Mouse (Mus musculus): ENCODE data around the gene Kcnk16.
"Not testable (repeated sequence)": the region's sequence is repeated elsewhere in the genome, so short reads cannot be mapped to it uniquely, and the experiment has no call there.

The Kcnk16 gene

GRCm38 (mm10) chr14:20269082-20269809 lies at the start of gene Kcnk16:
TSS of gene Kcnk16 (minus strand) at chr14:20269199.
- no peak for DNase-seq (ENCODE audit: low spot score in 2 of 2)

DNA sequence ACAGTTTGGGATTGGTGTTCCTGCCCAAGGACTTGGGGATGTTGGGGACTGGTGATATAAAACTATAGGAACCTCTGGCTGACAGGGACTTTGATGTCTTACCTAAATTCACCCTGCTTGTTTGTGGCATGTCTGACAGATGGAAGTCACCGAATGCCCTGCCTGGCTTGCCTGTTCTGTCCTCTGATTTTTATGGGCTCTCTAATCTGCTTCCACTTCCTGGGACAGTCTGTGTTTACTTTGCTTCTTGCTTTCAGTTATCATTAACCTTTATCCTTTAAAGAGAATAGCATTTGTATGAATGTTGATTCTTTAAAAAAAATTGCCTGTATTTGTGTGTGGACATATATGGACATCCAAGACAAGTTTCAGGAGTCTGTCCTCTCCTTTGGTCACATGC lies 46.1 kb upstream of the Kcnk16 start:
- no peak for DNase-seq (ENCODE audit: low spot score in 2 of 2)

- not testable (repeated sequence) for DNase-seq (ENCODE audit: low spot score in 2 of 2)
Observed at GRCm38 (mm10) chr14:20305085-20305484, 36.1 kb upstream of the Kcnk16 start.

GRCm38 (mm10) chr14:20298131-20298530 lies 29.1 kb upstream of the Kcnk16 start:
- no peak for DNase-seq (ENCODE audit: low spot score in 2 of 2)

- no peak for DNase-seq (ENCODE audit: low spot score in 2 of 2)
Observed at GRCm38 (mm10) chr14:20297616-20298015, 28.6 kb upstream of the Kcnk16 start.

GRCm38 (mm10) chr14:20294947-20295346 lies 25.9 kb upstream of the Kcnk16 start:
- no peak for DNase-seq (ENCODE audit: low spot score in 2 of 2)

GRCm38 (mm10) chr14:20294117-20294892 lies 25.3 kb upstream of the Kcnk16 start, which contains the start of gene Nudt13:
TSS of gene Nudt13 (plus strand) at chr14:20294697.
- DNase-seq (ENCODE audit: low spot score in 2 of 2): peak; percentile 87 to 88

GRCm38 (mm10) chr14:20291391-20291790 lies 22.4 kb upstream of the Kcnk16 start:
- DNase-seq (ENCODE audit: low spot score in 2 of 2): no peak

DNA sequence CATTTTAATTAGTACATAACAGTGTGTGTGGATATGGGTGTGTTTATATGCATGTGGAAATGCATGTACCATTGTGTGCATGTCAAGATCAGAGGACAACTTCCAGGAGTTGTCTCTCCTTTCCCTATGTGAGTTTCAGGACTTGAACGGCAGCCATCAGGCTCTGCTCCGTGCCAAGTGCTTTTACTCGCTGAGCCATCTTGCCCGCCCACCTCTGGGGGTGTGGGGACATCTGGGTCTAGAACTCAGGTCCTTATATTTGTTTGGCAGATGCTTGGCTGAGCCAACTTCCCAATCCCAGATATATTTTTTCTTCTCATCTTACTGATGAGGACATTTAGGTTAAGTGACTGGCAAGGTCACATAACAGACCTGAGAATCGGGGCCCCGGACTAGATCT lies 578 bp downstream of the Kcnk16 start:
- peak; percentile 44 to 57 for DNase-seq (ENCODE audit: low spot score in 2 of 2)

DNA sequence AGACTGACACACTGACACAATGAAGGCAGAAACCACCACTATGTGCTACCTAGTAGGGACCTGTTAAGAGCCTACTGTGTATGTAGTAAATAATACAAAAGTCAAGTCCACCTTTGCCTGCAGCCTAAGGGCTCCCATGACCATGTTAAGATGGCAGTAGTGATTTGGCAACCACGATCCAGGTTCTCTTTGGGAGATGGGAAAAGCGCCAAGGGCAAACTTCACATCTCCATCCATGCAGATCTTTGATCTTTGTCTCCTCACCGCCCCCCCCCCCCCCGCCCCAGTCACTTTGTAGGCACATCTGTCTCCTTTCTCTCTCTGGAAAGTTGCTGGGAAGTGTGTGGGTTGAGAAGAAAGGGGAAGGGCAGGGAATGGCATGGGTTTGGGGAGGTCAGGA lies 6.7 kb downstream of the Kcnk16 start:
- DNase-seq (ENCODE audit: low spot score in 2 of 2): no peak

DNA sequence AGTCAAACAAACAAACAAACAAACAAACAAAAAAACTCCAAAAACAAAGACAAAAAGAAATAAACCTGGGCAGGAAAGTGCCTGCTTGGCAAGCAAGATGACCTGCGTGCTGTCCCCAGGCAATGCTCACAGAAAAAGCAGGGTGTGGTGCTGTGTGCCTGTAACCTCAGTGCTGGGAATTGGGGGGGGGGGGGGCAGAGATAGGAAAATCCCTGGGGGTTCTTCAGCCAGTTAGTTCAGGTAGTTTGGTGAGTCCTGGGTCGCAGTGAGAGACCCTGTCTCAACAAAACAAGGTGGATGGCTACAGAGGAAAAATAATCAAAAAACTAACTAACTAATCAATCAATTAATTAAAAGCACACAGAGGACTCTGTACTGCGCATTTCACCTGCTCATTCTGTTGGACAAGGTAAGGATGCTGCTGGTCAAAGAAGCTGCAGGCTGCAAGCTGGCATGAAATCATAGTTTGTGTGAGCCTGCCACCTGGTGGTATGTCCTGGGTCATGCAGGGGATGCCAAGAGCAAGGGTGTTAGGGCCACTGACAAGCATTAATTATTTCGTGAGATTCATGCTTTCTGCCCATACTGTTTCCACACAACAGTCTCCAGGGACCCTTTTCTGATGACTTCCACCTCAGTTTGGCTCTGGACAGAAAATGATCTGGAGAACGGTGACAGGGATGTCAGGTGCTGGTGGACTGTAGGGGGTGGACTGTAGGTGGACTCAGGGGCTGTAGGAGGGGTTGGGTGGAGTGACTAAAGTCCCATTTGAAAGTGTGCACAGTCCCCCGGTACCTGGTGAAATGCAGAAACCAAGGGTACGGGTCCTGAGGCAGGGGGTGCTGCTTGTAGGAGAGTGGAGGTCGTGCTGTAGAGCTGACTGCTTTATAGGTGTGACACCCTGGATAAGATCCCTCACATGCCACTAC lies 10.6 kb downstream of the Kcnk16 start:
- peak; percentile 82 to 90 for DNase-seq (ENCODE audit: low spot score in 2 of 2)

DNA sequence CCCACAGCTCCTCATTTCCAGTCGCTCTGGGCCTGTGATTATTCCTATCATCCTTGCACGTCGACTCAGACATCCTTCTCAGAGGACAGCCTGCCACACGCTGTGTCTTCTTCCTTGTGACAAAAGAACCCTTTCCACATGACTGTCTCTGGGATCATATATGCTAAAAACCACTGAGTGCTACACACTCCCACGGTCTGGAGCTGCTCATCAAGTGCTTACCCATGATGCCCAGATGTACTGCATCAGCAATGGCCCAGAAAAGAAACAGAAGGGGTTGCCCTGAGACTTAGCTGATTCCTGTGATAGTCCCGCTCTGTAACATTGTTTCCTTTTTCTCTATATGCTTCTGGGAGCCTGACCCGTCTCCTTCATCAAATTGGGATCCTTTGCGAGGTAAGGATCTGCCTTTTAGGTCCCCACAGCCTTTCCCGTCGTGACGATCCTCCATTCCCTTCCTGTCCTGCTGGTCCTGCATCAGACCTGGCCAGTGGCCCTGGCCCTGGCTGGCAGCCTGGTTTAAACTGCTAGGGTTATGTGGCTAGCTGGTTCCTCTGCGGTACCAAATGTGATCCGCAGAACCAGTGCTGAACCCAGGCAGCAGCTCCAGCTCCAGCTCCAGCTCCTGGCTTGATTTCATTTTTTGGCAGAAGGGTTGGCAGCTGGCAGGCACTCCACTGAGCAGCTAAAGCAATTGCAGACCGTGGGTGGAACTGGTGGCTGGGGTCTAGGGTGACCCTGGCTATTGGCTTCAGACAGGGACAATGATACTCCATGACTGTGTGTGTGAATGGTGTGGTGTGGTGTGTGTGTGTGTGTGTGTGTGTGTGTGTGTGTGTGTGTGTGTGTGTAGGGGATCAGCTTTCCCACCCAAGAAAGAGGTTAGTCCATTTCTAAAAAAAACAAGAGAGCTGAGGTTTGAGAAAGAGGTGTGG lies 18.5 kb downstream of the Kcnk16 start:
- DNase-seq (ENCODE audit: low spot score in 2 of 2): peak; percentile 12 to 41

DNA sequence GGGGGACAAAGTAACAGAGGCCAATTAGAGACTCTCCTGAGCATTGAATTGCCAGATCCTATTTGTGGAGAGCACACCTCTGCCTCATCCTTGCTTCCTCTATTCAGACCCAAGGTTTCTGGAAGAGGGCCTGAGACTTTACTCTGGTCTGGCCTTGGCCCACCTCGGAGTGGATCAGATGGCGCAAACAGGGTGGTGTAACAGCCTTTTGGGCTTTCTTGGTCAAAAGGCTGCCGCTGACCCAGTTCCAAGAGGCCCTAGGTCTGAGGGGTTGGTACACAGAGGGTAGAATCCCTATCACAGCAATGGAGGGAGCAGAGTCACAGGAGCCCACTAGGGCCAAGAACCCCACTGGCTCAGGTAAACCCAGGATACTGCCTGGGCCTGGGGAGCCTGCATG lies 21.0 kb downstream of the Kcnk16 start:
- no peak for DNase-seq (ENCODE audit: low spot score in 2 of 2)

DNA sequence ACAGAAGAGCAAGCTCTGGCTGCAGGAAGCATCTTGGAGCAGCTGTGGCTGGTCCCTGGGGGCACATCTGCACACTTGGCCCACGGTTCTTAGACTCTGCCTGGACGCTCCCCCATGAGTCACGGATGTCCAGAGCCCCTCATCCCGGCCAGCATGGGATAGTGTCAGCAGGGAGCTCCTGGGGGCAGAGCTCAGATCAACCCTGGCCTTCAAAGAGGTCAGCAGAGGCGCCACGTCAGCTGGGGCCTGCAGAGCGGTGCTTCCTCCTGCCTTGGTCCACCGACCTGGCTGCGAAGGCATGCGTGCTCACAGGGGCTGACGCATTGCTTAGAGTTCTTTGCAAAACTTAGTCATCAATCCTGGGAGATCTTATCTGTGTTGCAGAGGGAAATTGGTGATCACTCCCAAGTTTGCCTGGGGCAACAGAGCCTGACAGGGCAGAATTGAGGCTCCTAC lies 22.2 kb downstream of the Kcnk16 start:
- DNase-seq (ENCODE audit: low spot score in 2 of 2): no peak

GRCm38 (mm10) chr14:20245861-20246260 lies 23.1 kb downstream of the Kcnk16 start:
- DNase-seq (ENCODE audit: low spot score in 2 of 2): no peak

DNA sequence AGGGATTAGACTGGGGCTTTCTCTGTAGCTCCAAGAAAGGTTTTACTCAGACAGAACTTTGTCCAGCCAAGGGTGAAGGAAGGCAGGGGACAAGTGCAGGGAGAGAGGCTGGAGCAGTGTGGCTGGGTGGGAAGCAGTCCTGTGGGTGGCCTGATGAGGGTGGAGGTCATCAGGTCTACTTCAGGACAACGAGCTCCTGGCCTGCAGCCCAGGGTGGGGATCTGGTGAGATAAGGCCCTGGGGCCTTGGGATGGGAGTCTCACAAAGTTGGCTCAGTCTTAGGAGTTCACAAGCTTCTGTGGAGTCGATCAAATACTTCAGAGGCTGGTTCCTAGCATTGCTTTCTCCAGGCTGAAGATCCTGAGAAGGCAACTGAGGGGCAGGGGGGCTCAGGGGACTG lies 23.7 kb downstream of the Kcnk16 start:
- DNase-seq (ENCODE audit: low spot score in 2 of 2): no peak

- no peak for DNase-seq (ENCODE audit: low spot score in 2 of 2)
Observed at GRCm38 (mm10) chr14:20243158-20243557, 25.8 kb downstream of the Kcnk16 start.

DNA sequence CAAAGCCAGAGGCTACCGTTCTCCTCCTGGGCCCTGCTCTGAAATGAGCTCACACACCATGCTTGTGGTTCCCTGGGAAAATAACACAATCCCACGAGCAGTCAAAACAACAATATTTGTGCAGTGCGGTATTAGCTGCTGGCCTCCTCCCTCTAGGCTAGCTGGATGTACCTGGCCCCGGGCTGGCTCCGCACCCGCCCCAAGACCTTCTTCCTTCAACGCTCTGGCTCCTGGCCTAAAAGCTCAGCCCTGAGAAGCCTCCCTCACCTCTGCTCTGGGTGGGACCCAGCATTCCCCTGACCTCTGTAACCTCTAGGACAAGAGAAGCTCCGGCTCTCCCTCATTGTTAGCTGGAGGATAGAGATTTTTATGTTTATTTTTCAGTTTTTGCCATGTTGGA lies 26.5 kb downstream of the Kcnk16 start:
- no peak for DNase-seq (ENCODE audit: low spot score in 2 of 2)

- DNase-seq (ENCODE audit: low spot score in 2 of 2): no peak
Observed at GRCm38 (mm10) chr14:20234403-20234802, 34.6 kb downstream of the Kcnk16 start.

All from right cerebral cortex, adult 2 months (tissue).